Mouse (Mus musculus) kidney, embryonic 16.5 days (tissue): ENCODE measurements around the gene Zkscan16. TPM values are rescaled to one million over a fixed set of nuclear protein-coding genes. Genes with fewer than 3 reads are reported as not detected.

ENCODE experiments used
- ATAC-seq: fragments of 200-750 bp; cut with Nextera tagmentation; 2 replicates; pipeline ENCODE4 v1.8.0; 2017; ENCODE audit warnings: moderate TSS enrichment; ENCODE audit not compliant: low FRiP score, low TSS enrichment
- H3K27ac ChIP-seq: fragments of 300-500 bp; sonication (generic); 2 replicates; pipeline ENCODE4 v1.5.1; 2014; ENCODE audit warnings: low read length
- H3K27me3 ChIP-seq: fragments of 300-500 bp; sonication (generic); 2 replicates; pipeline ENCODE4 v1.6.1; 2014; ENCODE audit warnings: low read length, control low read depth, mixed read lengths; ENCODE audit not compliant: insufficient read depth
- H3K36me3 ChIP-seq: fragments of 300-500 bp; sonication (generic); 2 replicates; pipeline ENCODE4 v1.6.1; 2014; ENCODE audit warnings: low read length, control low read depth, mixed read lengths; ENCODE audit not compliant: insufficient read depth
- H3K4me1 ChIP-seq: fragments of 300-500 bp; sonication (generic); 2 replicates; pipeline ENCODE4 v1.6.1; 2014; ENCODE audit warnings: low read length, control low read depth, mixed read lengths; ENCODE audit not compliant: insufficient read depth
- H3K4me2 ChIP-seq: fragments of 300-500 bp; sonication (generic); replicated peaks from 2 replicates; pipeline ENCODE4 v1.6.1; 2014; ENCODE audit warnings: low read depth, low read length
- H3K4me3 ChIP-seq: fragments of 300-500 bp; sonication (generic); 2 replicates; pipeline ENCODE4 v1.5.1; 2014; ENCODE audit warnings: mild to moderate bottlenecking, low read length
- H3K9ac ChIP-seq: fragments of 300-500 bp; sonication (generic); replicated peaks from 2 replicates; pipeline ENCODE4 v1.6.1; 2014; ENCODE audit warnings: low read length
- H3K9me3 ChIP-seq: fragments of 300-500 bp; sonication (generic); 2 replicates; pipeline ENCODE4 v1.6.1; 2016; ENCODE audit warnings: low read length, control low read depth
- WGBS: fragments of 180-500 bp; shearing (Covaris S2); extraction: QIAGEN DNeasy Blood & Tissue Kit; methylation state at CpG from one replicate; pipeline ENCODE4 v1.1.7; 2014; 5-methylcytosine and 5-hydroxymethylcytosine counted together
- polyA plus RNA-seq: library from polyadenylated mRNA; unstranded; fragments of >200 nt; fragmentation: Nextera tagmentation; extraction: Ambion mirVana; gene quantifications from 2 replicates; pipeline ENCODE4 v1.2.1, GENCODE M21; 2015

Zkscan16 gene
- polyA plus RNA-seq = 0.46 and 1.0 TPM in 2 replicates

DNA sequence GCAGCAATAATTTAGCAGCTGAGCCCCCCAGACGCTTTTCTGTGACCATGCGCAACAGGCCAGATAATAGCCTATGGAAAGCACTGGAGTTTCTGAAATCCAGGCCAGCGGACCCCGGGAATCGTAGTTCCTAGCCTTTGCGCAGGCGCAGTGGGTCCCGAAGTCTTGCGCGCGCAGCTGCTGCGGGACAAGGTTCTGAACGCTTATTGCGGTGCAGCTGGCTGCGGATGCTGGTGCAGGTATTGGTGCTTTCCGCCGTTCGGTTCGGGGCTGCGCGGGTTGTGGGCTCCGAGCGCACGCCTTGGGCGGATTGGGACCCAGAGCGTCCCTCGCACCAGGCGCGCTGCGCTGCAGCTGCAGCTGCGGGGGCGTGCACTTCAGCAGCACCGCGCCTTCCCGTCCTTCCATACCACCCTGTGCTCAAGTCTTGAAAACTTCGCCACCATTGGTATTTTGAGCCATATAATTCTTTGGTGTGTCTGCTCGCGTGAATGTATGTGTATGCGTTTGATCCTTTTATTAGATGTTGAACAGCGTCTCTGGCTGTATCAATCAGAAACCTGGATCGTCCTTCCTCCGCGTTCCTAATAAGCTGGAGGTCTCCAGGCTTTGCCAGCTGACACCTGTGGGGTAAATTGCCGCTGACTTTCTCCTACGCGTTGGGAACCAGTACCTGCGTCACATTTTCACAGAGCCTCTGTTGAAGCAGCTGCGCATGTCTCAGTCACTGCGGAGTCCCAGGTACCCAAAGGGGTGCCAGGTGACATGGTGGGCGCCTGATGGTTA lies at the start of gene Zkscan16:
Gene Zkscan16, plus strand, starts transcription at position 209 of the 786 bp plus-strand sequence.
- Histone ChIP-seq H3K4me1 (peaks cover 8% of the 10 kb centered on the region), H3K4me2 (peak within 1 kb of the TSS; percentile 83), H3K36me3 (no peaks in the 10 kb centered on the region), H3K9me3 (no peaks in the 10 kb centered on the region), H3K27ac (no peak within 1 kb of the TSS), H3K4me3 (peak within 1 kb of the TSS; percentile 74), H3K27me3 (no peaks in the 10 kb centered on the region), H3K9ac (peak within 1 kb of the TSS; percentile 71)
- ATAC-seq = peak; percentile 86
- WGBS = under 1% methylated on average over 50 of the region's 50 CpGs

DNA sequence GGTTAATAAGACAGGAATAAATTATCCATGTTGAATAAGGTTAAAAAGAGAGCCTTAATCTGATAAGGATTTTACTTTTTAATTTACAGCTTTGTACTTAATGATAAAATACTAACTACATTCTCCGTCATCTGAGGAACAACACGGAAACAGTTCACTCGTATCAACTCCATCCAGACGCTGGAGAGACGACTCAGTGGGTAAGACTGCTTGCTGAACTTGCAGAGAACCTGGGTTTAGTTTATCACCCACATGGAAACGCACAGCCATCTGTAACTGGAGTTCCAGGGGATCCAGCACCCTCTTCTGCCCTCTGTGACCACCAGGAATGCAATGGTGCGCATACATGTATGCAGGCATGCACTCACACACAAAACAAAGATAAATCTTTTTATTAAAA lies 49.0 kb upstream of the Zkscan16 start:
- Histone ChIP-seq H3K27ac (no peak overlapping the region), H3K9ac (no peak overlapping the region), H3K9me3 (no peaks in the 10 kb centered on the region), H3K27me3 (no peaks in the 10 kb centered on the region), H3K4me1 (0 out of 2 replicates have a peak, but pooled peaks cover 2% of the 10 kb centered on the region), H3K4me3 (no peak overlapping the region), H3K36me3 (no peaks in the 10 kb centered on the region), H3K4me2 (no peak overlapping the region)
- WGBS = 71% methylated on average over 7 of the region's 7 CpGs
- ATAC-seq = no peak

DNA sequence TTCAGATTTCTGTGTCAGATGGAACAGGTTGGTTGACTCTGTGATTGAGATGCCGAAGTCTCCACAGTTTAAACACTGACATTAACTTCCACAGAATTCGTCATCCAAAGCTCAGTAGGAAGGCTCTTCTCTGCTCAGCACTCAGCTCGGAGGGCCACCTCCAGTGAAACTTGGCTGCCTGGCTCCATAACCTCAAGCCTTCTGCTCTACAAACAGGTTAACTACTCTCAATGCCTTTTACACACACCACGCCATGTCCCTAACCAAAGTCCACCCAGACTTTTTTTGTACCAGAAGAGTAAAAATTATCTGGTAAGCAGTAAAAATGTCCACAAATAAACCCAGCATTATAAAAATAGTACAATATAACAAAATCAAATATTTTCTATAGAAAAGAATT lies 46.0 kb upstream of the Zkscan16 start:
- Histone ChIP-seq H3K27ac (no peak overlapping the region), H3K27me3 (no peaks in the 10 kb centered on the region), H3K9ac (no peak overlapping the region), H3K4me2 (no peak overlapping the region), H3K36me3 (no peaks in the 10 kb centered on the region), H3K9me3 (no peaks in the 10 kb centered on the region), H3K4me3 (no peak overlapping the region), H3K4me1 (0 out of 2 replicates have a peak, but pooled peaks cover 2% of the 10 kb centered on the region)
- ATAC-seq = no peak
- WGBS = 78% methylated on average over 4 of the region's 4 CpGs

DNA sequence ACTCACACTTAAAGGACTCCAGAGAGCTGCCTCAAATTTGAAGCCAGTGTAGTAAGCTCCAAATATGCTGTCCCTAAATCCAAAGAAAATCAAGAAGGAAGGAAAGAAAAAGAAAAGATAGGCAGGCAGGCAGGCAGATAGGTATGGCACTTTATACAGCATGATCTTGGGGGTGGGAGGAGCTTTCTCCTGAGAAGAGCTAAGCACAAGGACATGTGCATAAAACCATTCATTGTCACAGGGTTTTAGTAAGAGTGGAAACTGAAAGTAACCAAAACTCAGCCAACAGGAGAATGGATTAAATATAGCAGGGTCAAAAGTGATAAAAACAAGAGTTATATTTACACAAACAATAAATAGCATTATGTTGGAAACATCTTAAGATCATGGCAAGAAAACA lies 45.1 kb upstream of the Zkscan16 start:
- no peaks in the 10 kb centered on the region for H3K27me3 ChIP-seq
- H3K27ac ChIP-seq = no peak overlapping the region
- no peaks in the 10 kb centered on the region for H3K9me3 ChIP-seq
- H3K36me3 ChIP-seq = no peaks in the 10 kb centered on the region
- no peak for ATAC-seq
- H3K4me1 ChIP-seq = peaks cover 2% of the 10 kb centered on the region; the same call in 1 of the 2 replicates
- H3K4me2 ChIP-seq = no peak overlapping the region
- no peak overlapping the region for H3K4me3 ChIP-seq
- H3K9ac ChIP-seq = no peak overlapping the region

DNA sequence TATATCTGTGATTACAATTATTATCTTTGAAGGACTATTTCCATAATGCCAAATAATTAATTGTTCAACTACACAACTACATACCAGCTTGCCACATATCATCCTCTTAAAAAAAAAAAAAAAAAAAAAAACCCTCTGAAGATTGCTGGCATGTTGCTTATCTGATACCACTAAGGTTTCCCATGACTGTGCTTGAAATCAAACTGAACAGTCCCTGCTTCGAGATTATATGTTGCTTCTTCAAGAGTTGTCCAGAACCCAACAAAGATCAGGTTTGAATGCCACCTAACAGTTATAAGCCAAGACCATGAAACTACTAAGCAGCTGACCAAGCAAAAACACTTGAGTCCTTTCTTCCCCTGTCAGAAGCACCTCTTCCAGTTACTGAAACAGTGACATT lies 36.0 kb upstream of the Zkscan16 start:
- Histone ChIP-seq H3K4me3 (no peak overlapping the region), H3K4me2 (no peak overlapping the region), H3K36me3 (no peaks in the 10 kb centered on the region), H3K9me3 (no peaks in the 10 kb centered on the region), H3K9ac (no peak overlapping the region), H3K4me1 (peaks cover 10% of the 10 kb centered on the region), H3K27me3 (no peaks in the 10 kb centered on the region), H3K27ac (no peak overlapping the region)
- ATAC-seq = no peak
- WGBS = 92% methylated on average over 1 of the region's 1 CpGs

DNA sequence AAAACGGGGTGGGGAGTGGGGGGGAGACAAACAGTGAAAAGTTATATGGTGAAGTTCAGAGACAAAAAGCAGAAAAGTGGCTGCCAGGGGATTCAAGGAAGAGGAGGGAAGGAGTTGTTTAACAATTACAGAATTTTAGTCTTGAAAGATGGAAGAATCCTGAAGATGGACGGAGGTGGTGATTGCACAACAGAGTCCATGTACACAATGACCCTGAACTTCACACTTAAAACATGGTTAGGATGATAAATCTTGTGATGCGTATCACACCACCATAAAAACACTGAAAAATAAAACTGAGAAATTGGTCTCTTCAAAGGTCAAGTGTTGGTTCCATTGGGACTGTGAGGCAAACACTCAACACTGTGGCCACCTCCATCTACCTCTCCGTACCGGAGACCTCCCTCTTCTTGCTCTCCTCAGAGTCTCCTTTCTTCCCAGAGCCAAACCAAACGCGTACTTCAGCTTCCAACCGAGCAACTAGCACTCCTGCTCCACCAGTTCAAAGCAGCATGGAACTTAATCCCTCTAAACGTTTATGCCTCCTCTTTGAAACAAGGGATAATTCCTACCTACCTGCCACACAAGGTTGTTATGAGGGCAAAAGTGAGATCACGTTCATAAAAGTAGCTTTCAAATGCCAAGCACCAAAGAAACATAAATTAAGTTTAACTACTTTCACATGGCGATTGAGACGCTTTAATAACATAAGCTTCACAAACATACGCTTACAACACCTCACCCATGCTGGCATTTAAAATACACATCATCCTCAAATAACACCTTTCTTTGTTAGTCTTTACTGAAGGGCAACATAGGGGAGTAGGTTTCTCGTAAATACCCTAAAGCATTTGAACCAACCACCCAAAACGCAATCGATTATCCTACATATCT lies 33.0 kb upstream of the Zkscan16 start:
- H3K27me3 ChIP-seq = no peaks in the 10 kb centered on the region
- peak overlapping the region; percentile 96; the same call in 1 of the 2 replicates for H3K27ac ChIP-seq
- H3K9me3 ChIP-seq = no peaks in the 10 kb centered on the region
- ATAC-seq = no peak
- peak overlapping the region; percentile 56 for H3K4me2 ChIP-seq
- H3K9ac ChIP-seq = peak overlapping the region; percentile 99
- WGBS = 26% methylated on average over 16 of the region's 16 CpGs
- H3K4me1 ChIP-seq = peaks cover 17% of the 10 kb centered on the region
- peak overlapping the region; percentile 93 for H3K4me3 ChIP-seq
- H3K36me3 ChIP-seq = no peaks in the 10 kb centered on the region

DNA sequence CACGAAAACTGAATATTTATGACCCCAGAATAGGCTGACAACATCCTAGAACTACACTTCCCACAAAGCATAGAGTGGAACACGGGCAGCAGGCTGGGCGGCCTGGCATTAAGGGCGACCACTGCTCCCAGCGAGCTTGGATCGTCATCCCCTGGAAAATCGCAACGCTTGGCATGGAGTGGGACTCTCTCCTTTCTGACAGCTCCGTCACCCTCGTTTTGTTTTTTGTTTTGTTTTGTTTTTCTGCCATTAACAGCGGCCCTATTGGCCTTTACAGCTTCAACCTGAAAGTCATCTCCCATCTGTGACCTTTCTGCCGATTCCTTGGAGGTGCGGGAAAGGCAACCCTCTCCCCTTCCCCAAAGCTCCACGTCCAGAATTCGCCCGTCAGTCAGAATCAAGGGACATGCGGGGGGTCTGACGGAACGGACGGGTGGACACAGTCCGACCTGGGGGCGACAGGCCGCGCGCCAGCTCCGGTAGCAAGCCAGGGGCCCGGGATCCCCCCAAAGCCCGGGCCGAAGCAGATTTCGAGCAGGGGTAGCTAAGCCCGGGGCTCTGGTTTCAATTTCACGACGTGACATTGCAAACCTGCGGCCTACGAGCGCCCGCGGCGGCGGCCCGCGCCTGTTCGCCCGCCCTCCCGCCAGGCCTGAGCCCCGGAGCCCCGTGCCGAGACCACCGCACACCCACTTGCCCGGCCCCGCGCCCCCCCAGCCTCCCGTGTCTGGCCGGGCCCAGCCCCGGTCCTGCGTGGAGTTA lies 32.2 kb upstream of the Zkscan16 start:
- Histone ChIP-seq H3K27me3 (no peaks in the 10 kb centered on the region), H3K27ac (peak overlapping the region; percentile 96), H3K4me3 (peak overlapping the region; percentile 93), H3K9me3 (no peaks in the 10 kb centered on the region), H3K4me1 (peaks cover 17% of the 10 kb centered on the region), H3K36me3 (no peaks in the 10 kb centered on the region), H3K9ac (peak overlapping the region; percentile 99), H3K4me2 (peak overlapping the region; percentile 56)
- WGBS = under 1% methylated on average over 51 of the region's 56 CpGs
- peak; percentile 57 for ATAC-seq

DNA sequence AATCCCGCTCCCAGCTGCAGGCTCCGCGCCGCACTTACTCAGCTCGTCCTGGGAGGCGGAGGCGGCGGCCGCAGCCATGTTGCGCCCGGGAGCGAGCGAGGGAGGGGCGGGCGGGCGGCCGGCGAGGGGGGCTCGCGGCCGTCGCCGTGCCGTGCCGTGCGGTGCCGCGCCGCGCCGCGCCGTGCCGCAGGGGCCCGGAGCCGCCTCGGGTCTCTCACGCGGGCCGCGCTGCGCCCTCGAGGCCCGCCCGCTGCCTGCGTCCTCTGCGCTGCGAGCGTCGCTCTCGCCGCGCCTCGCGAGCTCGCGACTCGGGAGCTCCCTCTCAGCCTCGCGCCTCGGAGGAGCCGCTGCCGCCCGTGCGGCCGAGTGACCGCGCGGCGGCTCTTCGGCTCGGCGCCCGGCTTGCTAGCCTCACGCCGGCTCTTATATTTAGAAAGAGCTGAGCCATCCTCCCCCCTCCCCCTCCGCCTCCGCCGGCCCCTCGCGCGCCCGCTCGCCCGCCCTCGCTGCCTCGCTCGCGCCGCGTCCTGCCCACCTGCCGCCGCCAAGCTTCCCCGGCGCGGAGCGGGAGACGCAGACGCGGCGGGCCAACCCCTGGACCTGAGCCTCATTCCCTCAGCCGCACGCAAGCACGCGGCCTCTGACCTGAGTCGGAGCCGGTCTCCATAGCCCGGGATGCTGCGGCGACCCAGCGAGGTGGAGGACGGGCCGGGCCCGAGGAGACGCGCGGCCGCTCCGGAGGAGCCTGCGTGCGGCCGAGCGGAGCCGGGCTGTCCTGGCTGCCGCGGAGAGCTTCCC lies 31.4 kb upstream of the Zkscan16 start:
- H3K9me3 ChIP-seq = no peaks in the 10 kb centered on the region
- H3K4me2 ChIP-seq = peak overlapping the region; percentile 56
- peaks cover 17% of the 10 kb centered on the region for H3K4me1 ChIP-seq
- H3K27ac ChIP-seq = peak overlapping the region; percentile 96
- peak; percentile 86 for ATAC-seq
- H3K4me3 ChIP-seq = peak overlapping the region; percentile 93
- H3K27me3 ChIP-seq = no peaks in the 10 kb centered on the region
- H3K9ac ChIP-seq = peak overlapping the region; percentile 99
- under 1% methylated on average over 71 of the region's 126 CpGs for whole genome bisulfite sequencing
- H3K36me3 ChIP-seq = no peaks in the 10 kb centered on the region
